Mouse (Mus musculus) adrenal gland, postnatal 10 days (tissue): ENCODE results near the gene Zcchc7. TPM values are rescaled to one million over a fixed set of nuclear protein-coding genes. Genes with fewer than 3 reads are reported as not detected.
"Not testable (repeated sequence)": the region's sequence is repeated elsewhere in the genome, so short reads cannot be mapped to it uniquely, and the experiment has no call there.

Experiments used
- DNase-seq: peaks from one replicate; pipeline ENCODE4 v3.0.0; 2021; ENCODE audit warnings: mixed read lengths
- total RNA-seq, 2 experiments: library from RNA; stranded (reverse); gene quantifications; 2 replicates each; pipeline ENCODE4 v1.2.3; 2021

Gene Zcchc7
- total RNA-seq, 2 experiments from 2014 or later = 28.7 to 51.6 TPM

GRCm38 (mm10) chr4:44757131-44757530 lies 1.5 kb downstream of the Zcchc7 start:
- DNase-seq = not testable (repeated sequence)

GRCm38 (mm10) chr4:44774890-44775289 lies 19.2 kb downstream of the Zcchc7 start:
- DNase-seq = no peak

GRCm38 (mm10) chr4:44776651-44777050 lies 21.0 kb downstream of the Zcchc7 start:
- DNase-seq = peak; percentile 74

- DNase-seq = no peak
These were observed 21.4 kb downstream of the Zcchc7 start for GRCm38 (mm10) chr4:44777101-44777500.

DNA sequence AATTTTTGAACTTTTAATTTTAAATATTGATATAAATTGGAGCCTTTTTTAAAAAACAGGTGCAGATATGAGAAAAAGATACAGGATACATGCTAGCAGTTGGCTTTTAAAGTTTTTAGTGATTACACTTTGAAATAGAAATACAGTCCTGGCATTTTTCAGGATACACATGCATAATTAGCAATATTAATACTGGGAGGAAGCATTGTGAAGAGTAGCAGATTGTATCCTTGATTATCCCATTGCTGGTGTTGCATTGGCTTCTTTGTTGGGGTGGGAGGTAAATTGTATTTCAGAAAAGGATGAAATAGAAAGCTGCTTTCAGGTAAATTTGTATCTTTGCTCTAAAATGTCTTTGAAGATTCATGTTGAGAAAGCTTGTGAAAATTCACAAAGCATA lies 22.0 kb downstream of the Zcchc7 start:
- no peak for DNase-seq

- DNase-seq = peak; percentile 40
These were observed 22.6 kb downstream of the Zcchc7 start for GRCm38 (mm10) chr4:44778316-44778715.

- DNase-seq = no peak
These were observed 24.9 kb downstream of the Zcchc7 start for GRCm38 (mm10) chr4:44780462-44781157.

DNA sequence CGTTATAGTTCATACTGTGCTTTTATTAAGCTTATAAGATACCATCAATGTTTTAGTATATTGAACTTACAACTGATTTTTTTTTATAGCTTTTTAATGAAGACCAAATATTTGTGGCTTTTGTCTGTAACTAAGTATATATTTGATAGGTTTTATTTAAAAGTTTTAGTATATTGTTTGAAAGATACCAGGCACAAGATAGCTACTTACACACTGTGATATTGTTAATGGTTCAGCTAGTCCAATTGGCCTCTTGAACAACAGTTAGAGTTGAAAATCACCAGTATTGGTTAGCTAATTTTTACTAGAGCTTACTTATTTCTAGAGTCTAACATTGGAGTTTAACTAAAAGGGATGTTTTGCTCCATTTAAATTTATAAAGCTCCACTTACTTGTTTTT lies 25.8 kb downstream of the Zcchc7 start:
- no peak for DNase-seq

GRCm38 (mm10) chr4:44783566-44784292 lies 28.1 kb downstream of the Zcchc7 start:
- DNase-seq = no peak

DNA sequence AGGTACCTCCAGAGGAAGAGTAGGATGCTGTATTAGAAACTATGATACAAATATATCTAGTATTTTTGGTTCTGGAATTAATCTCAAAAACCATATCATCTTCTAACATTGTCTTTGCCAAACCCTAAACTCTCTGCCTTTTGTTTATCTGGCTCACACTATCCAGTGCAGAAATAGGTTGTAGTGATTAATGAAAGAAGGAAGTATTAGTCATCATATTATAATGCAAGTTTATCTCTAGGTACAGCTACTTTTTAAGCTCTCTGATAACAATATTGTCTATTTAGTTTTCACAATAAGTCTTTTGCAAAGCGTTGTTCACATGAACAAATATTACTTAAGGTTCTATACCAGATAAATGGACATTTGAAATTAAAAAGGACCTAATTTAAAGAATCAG lies 57.2 kb downstream of the Zcchc7 start:
- no peak for DNase-seq

DNA sequence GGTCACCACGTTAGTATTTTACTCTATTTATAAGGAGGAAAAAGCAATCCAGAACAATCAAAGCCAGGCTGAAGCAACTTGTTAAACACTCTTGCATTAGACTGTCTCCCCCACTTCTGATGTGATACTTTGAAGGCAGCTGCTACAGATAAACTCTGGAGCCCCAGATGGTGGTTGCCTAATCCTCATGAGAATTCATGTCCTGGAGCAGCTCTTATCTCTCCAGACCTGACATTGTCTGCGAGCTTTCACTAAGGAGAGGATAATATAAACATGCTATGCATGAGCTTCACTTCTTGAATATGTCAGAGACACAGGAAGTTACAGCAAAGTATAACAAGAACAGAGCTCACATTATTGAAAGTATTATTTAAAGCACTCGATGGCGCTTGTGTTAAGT lies 58.1 kb downstream of the Zcchc7 start:
- DNase-seq = no peak

DNA sequence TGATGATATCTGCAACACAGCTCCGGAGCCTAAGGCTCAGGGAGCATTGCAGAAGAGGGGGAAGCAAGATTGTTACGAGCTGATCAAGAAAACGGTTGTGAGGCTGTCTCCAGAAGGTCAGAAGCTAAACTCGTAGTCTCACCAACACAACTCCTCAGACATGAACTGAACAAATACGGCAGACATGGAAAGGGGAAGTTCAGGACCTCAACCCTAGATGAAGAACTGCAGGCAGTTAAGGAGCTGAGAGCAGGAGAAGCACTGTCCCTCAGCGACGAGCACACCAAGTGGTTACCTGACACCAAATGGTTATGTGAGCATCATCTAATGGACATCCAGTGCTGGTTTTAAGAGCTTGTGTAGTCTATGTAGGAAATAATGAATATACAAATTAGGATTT lies 60.9 kb downstream of the Zcchc7 start:
- no peak for DNase-seq

GRCm38 (mm10) chr4:44830609-44831008 lies 74.9 kb downstream of the Zcchc7 start:
- DNase-seq = no peak

GRCm38 (mm10) chr4:44851835-44852251 lies 96.2 kb downstream of the Zcchc7 start:
- DNase-seq = no peak

DNA sequence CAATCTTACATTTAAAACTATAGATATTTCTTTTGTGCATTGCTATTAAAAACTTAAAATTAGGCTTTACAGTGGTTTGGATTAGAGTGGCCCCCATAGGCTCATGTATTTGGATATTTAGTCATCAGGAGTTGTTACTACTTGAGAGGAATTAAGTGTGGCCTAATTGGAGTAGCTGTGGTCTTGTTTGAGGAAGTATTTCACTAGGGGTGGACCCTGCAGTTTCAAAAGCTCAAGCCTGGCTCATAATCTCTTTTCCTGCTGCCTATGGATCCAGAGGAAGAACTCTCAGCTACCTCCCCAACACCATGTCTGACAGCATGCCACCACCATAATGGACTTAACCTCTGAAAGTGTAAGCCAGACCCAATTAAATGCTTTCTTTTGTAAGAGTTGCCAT lies 115.9 kb downstream of the Zcchc7 start:
- DNase-seq = no peak

DNA sequence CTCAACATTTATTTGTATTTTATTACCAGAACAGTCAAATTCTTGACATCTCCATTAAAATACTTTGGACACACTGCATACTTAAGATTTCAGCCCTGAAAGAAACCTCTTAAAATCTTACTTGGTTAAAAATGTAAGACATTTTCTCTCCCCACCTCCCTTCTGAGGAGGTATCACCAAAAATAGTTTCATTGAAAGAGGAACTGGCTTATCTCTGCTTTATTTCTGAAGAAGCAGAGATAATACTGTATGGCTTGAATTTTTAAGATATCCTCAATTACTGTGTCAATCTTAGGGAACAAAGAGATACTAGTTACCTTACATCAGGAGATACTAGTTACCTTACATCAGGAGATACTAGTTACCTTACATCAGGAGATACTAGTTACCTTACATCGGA lies 116.4 kb downstream of the Zcchc7 start:
- DNase-seq = no peak

DNA sequence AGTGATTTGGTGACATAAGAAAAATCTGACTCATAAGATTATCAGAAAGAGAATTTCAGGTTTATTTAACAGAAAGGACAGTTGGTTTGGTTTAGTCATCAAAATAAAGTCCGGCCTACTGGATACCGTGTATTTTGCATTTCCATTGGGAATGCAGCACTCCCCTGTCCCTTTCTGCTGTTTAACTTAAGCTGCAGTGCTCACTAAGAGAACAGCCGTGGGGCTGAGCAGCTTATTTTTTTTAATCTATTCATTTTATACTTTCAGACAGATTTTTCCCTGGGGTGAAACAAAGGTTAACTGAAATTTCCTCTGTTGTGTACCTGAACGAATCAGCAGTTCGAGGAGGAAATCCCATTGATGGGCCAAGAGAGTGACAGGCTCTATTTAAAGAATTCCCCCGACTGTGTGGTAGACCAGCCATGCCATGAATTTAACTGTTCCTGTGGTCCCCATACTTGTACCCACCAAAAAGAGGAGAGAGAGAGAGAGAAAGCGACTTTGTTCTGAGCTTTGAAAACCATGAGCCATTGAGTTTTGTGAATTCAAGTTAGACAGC lies 124.5 kb downstream of the Zcchc7 start:
- no peak for DNase-seq

DNA sequence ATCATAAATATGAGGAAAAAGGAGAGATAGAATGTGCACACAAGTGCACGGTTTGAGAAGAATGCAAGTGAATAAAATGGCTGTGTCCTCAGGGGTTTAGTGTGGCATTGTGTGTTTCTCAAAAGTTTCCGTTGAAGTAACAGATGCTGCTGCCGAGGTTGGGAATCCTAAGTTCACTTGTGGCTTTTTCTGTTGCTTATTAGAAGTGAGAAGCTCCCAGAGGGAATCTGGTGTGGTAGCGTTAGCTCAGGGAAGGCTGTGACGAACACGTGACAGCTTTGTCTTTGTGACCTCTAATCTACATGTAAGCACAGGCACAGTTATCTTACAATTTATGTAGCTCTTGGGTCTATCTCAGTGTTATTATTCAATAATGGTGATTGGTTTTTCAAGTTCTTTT lies 130.5 kb downstream of the Zcchc7 start:
- no peak for DNase-seq

DNA sequence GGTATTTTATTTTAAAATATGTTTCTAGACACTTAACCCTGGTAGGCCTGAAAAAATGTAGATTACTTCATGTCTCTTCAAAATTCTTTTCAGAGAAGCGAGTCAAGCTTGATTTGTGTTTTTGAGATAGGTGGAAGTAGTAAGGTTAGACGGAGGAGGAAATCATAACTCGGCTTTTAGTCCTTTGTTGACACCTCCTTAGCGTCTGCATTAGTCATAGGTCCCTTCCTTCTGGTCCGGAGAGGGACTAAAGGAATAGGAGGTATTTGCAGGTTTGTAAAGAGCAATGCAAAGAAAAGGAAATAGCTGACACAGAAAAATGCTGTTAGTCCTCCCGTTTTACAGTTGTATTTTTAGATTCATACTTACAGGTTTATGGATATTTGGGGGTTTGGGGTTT lies 135.7 kb downstream of the Zcchc7 start:
- DNase-seq = no peak

DNA sequence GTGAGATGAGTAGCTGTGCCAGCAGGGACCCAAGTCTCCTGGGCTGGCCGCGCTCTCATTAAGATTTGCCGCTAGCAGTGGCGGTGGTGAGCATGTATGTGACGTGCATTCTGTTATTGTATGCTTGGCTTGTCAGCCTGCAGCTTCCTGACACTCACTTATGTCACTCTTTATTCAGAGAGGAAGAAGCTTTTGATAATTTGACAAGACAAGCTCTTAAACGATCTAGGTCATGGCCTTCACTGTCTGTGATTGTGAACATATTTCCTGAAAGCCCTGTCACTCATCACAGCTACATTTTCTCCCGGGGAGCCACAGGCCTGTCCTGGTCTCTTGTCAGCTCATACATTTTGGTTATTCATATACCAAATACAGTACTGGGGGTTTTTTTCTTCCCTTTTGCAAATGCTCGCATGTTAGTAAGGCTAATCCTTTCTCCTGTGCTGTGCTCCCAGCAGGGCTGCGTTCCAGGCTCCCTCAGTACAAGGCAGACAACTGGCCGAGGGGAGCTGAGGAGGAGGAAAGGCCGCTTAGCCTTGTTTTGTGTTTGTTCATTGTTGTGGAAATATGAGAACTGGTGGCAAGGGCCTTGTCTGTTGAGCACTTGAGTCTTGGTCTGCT lies 150.1 kb downstream of the Zcchc7 start:
- peak; percentile 17 for DNase-seq

DNA sequence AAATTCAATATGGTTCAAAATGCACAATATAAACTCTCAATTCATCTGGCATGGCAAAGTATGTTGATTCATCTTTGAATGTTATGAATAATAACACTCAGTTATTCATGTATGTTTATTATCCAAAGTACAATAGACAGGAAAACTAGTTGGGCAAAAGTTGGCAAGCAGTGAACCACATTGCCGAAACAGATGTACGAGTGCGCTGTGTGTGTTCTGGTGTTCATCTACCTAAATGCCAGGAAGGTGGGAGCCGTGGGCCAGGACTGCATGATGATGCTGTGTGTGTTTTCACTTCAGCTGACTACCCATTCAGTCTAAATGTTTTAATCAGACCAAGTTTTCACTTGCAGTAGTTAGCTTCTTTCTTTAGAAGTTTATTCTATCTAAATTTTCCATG lies 150.7 kb downstream of the Zcchc7 start:
- no peak for DNase-seq

GRCm38 (mm10) chr4:44910065-44910464 lies 154.4 kb downstream of the Zcchc7 start:
- DNase-seq = no peak

DNA sequence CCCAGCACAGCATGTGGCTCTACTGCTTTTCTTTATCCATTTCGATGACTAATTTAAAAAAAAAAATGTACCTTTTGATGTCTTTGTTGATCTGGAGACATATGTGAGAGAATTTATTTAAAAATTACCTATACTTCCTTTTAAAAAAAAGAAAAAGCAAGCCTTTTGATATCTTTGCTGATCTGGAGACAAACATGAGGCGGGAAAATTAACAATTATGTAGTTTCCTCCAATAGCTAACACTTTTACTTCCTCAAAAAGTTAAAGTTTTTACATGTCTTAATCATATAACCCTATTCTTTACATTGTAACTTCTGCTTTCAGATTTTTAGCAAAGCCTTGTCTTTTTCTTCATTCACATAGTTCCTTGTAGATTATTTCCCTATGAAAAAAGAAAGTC lies 155.2 kb downstream of the Zcchc7 start:
- DNase-seq = no peak
